Mouse (Mus musculus) kidney, postnatal 36 days (tissue): ENCODE results near the gene Tmem151b.

Source experiments
- DNase-seq, 2 experiments: peaks; one replicate each; pipeline ENCODE4 v3.0.0; 2021 to 2022; ENCODE audit warnings: mixed read lengths in 2 of 2

Gene Tmem151b

GRCm38 (mm10) chr17:45545278-45545961 lies 4.1 kb downstream of the Tmem151b start:
- no peak for DNase-seq

DNA sequence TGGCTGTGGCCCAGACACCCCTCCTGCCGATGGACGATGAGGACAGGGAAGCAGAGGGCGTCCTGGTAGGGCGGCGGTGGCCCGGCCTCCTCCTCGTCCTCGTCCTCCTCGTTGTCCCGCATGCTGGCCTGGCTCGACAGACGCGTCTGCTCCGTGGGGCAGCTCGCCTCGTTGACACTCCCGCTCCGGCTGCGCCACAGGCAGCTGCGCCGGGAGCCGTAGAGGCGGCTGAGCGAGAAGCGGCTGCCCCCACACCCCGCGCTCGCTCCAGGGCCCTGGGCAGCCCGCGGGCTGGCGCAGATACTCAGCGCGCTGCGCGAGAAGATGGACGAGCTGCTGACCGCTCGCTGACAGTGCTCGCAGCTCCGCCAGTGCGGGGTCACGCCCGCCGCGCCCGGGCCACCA lies 4.6 kb downstream of the Tmem151b start:
- no peak for DNase-seq

DNA sequence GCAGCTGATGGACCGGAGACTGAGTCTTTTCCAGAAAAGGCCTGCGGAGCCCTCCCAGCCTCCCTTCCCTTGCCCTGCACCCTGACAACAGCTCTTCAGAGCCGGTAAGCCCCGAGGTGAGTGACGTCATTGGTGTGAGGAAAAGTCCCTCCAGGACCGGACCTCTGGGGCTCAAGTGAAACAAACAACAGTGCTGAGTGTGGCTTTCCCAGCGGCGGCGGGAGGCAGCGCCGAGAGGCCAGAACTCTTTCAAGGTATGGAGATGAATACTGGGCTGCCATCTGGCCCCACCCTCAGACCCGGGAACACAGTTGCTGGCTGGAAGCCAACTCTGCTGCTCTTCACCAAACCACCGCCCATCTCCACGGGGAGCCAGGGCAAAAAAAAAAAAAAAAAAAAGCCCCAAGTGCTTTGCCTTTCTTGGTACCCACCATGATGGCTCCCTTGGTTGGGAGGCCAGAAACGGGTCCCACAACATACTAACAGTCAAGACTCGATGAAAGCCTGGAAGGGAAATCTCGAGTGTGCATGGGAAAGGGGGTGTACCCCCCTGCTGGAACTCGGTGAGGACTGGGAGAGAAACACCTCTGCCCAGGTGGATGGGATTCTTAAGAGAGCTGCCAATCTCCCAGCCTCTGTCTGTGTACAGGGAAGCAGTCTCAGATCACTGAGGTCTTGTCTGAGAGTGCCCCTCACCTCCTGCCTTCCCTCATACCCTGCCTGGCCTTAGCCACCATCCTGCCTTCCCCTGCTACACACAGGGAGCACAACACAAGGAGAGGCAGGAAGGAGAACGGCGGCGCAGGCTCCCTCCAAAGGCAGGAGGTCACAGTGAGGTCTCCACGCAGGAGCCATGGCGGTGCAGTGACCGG lies 5.2 kb downstream of the Tmem151b start:
- no peak for DNase-seq

GRCm38 (mm10) chr17:45543115-45543514 lies 6.4 kb downstream of the Tmem151b start:
- no peak for DNase-seq

DNA sequence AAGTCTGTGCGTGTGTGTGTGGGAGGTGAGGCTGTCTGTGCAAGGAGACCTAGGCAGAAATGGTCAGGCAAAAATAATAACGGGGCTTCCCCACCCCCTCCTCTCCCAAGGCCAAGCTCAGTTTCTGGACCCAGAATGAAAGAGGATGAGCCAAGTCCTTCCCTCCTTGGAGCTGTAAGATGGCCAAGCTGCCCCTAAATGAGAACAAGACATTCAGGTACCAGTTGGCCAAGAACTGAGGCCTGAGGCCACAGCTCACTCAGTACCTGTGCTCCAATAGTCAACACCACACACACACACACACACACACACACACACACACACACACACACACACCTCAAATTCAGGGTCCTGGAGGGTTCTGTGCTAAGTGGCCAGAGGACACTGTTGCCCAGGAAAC lies 6.8 kb downstream of the Tmem151b start:
- DNase-seq = no peak

DNA sequence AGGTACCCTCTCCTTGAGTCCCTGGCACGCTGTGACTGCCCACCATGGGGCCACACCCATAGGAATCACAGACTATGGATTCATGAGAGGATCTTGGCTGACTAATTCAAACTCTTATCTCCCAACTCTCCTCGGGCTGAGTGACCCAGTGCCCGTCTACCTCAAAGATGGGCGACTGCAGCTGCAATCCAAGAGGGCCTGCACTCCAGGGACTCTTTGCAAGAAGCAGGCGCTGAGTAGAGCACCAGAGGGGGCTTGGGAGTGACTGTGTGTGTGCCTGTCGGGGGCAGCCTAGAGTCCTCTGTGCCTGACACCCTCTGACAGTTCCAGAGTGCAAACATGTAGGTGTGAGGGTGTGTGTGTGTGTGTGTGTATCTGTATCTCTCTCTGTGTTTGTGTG lies 7.3 kb downstream of the Tmem151b start:
- DNase-seq = no peak

DNA sequence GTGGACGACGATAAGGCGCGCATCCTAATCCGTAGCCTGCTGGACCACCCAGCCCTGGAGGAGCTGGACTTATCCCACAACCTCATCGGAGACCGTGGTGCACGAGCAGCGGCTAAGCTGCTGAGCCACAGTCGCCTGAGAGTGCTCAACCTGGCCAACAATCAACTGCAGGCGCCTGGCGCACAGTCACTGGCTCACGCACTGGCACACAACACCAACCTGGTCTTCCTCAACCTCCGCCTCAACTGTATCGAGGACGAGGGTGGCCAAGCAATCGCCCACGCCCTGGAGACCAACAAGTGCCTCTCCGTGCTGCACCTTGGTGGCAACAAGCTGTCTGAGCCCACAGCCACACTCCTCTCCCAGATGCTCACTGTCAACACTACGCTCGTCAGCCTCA lies 9.8 kb downstream of the Tmem151b start:
- DNase-seq = no peak

DNA sequence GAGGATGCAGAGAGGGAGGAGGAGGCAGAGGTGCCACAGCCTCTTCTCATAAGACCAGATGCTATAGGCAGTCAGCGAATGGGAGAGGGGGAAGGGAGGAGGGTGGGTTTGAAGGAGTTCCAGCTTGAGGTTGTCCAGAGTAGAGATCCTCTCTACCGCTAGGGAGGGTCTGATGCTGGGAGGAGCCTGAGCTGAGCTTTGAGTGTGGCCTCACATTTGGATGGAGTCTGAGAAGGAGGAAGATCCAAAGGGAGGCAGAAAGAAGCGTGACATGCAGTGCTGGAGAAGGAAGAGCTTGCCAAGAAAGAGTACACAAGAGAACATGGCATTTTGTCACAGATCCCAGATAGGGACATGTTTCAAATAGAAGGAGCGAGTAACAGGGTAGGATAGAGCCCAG lies 11.1 kb downstream of the Tmem151b start:
- no peak for DNase-seq

GRCm38 (mm10) chr17:45536264-45536663 lies 13.2 kb downstream of the Tmem151b start:
- peak in 1 of 2 experiments; percentile 56 for DNase-seq

- no peak for DNase-seq
Observed at GRCm38 (mm10) chr17:45532896-45533295, 16.6 kb downstream of the Tmem151b start.

GRCm38 (mm10) chr17:45530346-45530782 lies 19.1 kb downstream of the Tmem151b start:
- no peak for DNase-seq

GRCm38 (mm10) chr17:45526571-45526970 lies 22.9 kb downstream of the Tmem151b start:
- peak; percentile 54 to 58 for DNase-seq

DNA sequence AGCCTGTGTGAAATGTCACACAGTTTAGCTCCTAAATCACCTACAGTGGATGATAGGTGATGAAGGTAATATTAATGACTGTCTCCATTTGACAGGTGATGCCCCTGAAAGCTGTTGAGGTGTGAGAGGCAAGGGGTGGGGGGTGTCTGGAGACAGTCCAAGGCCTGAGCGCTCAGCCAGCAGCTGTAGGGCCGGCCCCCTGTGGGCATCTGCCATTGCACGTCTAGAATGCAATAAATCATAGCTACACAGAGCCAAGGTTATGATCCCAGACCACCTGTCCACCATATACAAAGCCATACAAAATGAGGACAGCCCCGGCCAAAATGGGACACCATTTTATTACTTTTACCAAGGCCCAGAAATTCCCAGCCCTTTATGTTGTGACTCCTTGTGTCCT lies 24.5 kb downstream of the Tmem151b start:
- DNase-seq = no peak

DNA sequence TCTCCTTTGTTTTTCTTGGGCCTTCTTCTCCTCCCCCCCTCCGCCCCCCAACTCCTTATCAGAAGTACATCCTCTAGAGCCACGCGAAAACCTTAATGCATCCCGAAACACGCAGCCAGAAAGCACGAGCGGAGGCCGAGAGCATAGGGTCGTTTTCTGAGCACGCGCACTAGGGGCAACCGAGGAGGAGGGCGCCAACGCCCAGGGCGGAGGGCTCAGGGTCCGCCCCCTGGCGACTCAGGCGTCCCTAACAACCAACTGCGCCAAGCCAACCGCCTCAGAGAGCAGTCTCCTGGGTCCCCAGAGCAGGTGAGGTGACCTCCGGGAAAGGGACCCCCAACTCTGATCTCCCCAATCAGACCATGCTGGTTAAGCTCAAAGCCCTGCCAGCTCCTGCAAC lies 26.2 kb downstream of the Tmem151b start, which contains the start of gene Tcte1:
Gene Tcte1, plus strand, starts transcription at position 172 of the 400 bp plus-strand sequence.
- no peak for DNase-seq

- DNase-seq = no peak
Observed at GRCm38 (mm10) chr17:45520136-45520535, 29.3 kb downstream of the Tmem151b start.

- DNase-seq = no peak
Observed at GRCm38 (mm10) chr17:45518766-45519475, 30.6 kb downstream of the Tmem151b start.

DNA sequence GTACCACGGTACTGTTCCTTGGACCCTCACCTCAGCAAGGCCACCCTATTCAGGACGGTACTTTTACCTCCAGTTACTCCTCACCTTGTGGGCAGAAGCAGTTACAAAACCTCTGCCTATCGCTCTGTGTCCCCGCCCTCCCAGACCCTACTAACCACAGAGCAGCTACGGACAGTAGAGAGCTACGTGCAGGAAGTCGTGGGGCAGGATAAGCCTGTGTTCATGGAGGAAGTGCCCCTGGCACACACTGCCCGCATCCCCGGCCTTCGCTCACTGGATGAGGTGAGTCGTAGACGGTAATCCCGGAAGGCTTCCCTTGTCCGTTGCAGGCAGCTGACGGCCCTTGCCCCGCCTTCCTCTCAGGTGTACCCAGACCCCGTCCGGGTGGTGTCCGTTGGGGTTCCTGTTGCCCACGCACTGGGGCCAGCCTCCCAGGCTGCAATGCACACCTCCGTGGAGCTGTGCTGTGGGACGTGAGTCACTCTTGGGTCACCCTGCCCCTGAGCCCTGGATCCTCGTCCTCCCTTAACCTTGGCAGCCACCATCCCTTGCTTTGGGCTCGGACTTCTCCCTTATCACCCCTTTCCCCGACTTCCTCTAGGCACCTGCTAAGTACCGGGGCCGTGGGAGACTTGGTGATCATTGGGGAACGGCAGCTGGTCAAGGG lies 31.8 kb downstream of the Tmem151b start:
- no peak for DNase-seq

DNA sequence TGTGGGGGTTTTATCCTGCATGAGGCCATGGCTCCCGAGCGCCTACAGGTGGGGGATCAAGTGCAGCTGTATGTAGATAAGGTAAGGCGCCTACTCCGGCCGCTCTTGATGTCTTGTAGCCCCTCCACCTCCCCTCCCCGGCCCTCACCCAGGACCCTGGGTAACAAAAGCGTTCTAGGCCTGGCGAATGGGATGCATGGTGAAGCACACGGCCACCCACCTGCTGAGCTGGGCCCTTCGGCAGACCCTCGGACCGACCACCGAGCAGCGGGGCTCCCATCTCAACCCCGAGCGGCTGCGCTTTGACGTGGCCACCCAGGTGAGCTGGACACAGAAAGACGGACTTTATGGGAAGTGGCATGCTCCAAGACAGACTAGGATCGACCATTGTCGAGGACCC lies 32.3 kb downstream of the Tmem151b start:
- no peak for DNase-seq

- peak; percentile 55 to 89 for DNase-seq
Observed at GRCm38 (mm10) chr17:45516488-45516887, 33.0 kb downstream of the Tmem151b start.

GRCm38 (mm10) chr17:45515806-45516205 lies 33.7 kb downstream of the Tmem151b start:
- DNase-seq = no peak

- no peak for DNase-seq
Observed at GRCm38 (mm10) chr17:45515204-45515726, 34.2 kb downstream of the Tmem151b start.

DNA sequence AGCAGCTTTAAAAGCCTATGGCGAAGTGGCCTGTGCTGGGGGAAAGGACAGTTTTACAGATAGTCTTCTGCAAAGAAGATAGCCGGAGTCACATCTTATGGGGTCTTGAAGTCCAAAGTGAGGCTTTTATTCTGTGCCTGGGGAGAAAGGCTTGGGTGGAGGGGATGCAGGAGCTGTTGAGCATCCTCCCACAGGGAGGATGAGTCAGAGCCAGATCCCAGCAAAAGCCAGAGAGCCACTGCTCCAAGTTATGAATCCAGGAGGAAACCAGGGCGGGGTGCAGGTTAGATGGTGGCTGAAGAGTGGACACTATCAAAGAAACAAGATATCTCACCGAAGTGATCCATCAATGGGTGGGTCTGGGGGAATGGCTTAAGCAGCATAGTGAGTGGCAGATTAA lies 37.7 kb downstream of the Tmem151b start:
- no peak for DNase-seq

DNA sequence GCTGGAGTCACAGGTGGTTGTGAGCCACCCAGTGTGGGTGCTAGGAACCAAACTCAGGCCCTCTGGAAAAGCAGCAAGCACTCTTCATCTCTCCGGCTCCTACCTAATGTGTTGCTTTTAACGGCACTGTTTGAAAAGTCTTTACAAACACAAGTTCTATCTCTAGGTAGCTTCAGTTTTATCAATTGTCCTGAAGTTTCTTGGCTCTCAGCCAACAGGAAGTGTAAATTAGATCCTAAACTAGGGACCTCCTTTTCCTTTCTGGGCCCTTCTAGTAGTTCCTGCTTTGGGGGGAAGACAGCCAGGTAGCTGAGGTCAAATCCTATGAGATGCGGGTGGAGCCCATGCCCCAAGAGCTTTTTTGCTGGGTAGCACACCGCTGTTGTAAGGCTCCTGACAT lies 38.6 kb downstream of the Tmem151b start:
- DNase-seq = no peak
